Mouse (Mus musculus) MEL (cell line): ENCODE measurements around the gene Gm45623. TPM values are rescaled to one million over a fixed set of nuclear protein-coding genes. Genes with fewer than 3 reads are reported as not detected.

Experiments
- DNase-seq: peaks from one replicate; pipeline ENCODE4 v3.0.0; 2011; ENCODE audit warnings: low read depth, low spot score
- H3K27ac ChIP-seq: 2 replicates; pipeline ENCODE4 v1.5.1; 2012; ENCODE audit warnings: low read depth, mild to moderate bottlenecking, control low read depth, low read length, moderate library complexity; ENCODE audit not compliant: control insufficient read depth
- H3K27me3 ChIP-seq, 2 experiments: fragments of 150-350 bp in 1 of 2; sonication (generic) in 1 of 2; 2 replicates each; pipeline ENCODE4 v1.6.1; 2012; ENCODE audit warnings: low read length in 2 of 2, mild to moderate bottlenecking in 2 of 2, improper control_type of control experiment in 1 of 2, moderate library complexity in 1 of 2; ENCODE audit not compliant: insufficient read depth in 2 of 2, control insufficient read depth in 1 of 2
- H3K36me3 ChIP-seq, 2 experiments: 2 replicates each; pipeline ENCODE4 v1.6.1; 2012 to 2014; ENCODE audit warnings: low read length in 2 of 2, improper control_type of control experiment in 1 of 2, inconsistent platforms in 1 of 2, mild to moderate bottlenecking in 1 of 2; ENCODE audit not compliant: insufficient read depth in 2 of 2, control insufficient read depth in 1 of 2
- H3K4me1 ChIP-seq, 2 experiments: fragments of 150-350 bp in 1 of 2; sonication (generic) in 1 of 2; 2 replicates each; pipeline ENCODE4 v1.6.1; 2012; ENCODE audit warnings: low read length in 2 of 2, improper control_type of control experiment in 1 of 2, mild to moderate bottlenecking in 1 of 2; ENCODE audit not compliant: insufficient read depth in 2 of 2, control insufficient read depth in 1 of 2
- H3K4me3 ChIP-seq, 2 experiments: fragments of 150-350 bp in 1 of 2; sonication (generic) in 1 of 2; 2 replicates each; pipeline ENCODE4 v1.5.1; 2012; ENCODE audit warnings: low read depth in 2 of 2, low read length in 2 of 2, mild to moderate bottlenecking in 2 of 2, moderate library complexity in 2 of 2, control low read depth in 1 of 2, improper control_type of control experiment in 1 of 2; ENCODE audit not compliant: control insufficient read depth in 1 of 2, insufficient read depth in 1 of 2
- H3K79me2 ChIP-seq: 2 replicates; pipeline ENCODE4 v1.6.1; 2012; ENCODE audit warnings: mild to moderate bottlenecking, low read length, moderate library complexity; ENCODE audit not compliant: control insufficient read depth, poor library complexity, insufficient read depth
- H3K9ac ChIP-seq: 2 replicates; pipeline ENCODE4 v1.6.1; 2012; ENCODE audit warnings: low read depth, mild to moderate bottlenecking, control low read depth, low read length, moderate library complexity; ENCODE audit not compliant: control insufficient read depth, poor library complexity, severe bottlenecking
- H3K9me3 ChIP-seq: fragments of 150-350 bp; sonication (generic); replicated peaks from 2 replicates; pipeline ENCODE4 v1.6.1; 2012; ENCODE audit warnings: mild to moderate bottlenecking, low read length, improper control_type of control experiment, moderate library complexity; ENCODE audit not compliant: insufficient read depth
- CHD1 ChIP-seq: IDR thresholded peaks from 2 replicates; pipeline ENCODE4 v1.6.1; 2012; ENCODE audit warnings: low read depth, mild to moderate bottlenecking, inconsistent platforms, low read length, improper control_type of control experiment
- CTCF ChIP-seq, 3 experiments: IDR thresholded peaks in 2 of 3; conservative IDR thresholded peaks in 1 of 3; 2 replicates each; pipeline ENCODE4 v1.5.1; 2011 to 2012; ENCODE audit warnings: low read length in 3 of 3, low read depth in 2 of 3, mild to moderate bottlenecking in 2 of 3, improper control_type of control experiment in 1 of 3, inconsistent platforms in 1 of 3, mixed read lengths in 1 of 3, moderate library complexity in 1 of 3; ENCODE audit not compliant: control insufficient read depth in 1 of 3, insufficient read depth in 1 of 3, poor library complexity in 1 of 3, severe bottlenecking in 1 of 3
- E2F4 ChIP-seq: IDR thresholded peaks from 2 replicates; pipeline ENCODE4 v1.6.1; 2011; ENCODE audit warnings: low read depth, low read length, improper control_type of control experiment, borderline replicate concordance
- ELF1 ChIP-seq: IDR thresholded peaks from 2 replicates; pipeline ENCODE4 v1.6.1; 2014; ENCODE audit warnings: low read depth, mild to moderate bottlenecking, inconsistent platforms, low read length, improper control_type of control experiment, moderate library complexity
- ETS1 ChIP-seq: IDR thresholded peaks from 2 replicates; pipeline ENCODE4 v1.6.1; 2012; ENCODE audit warnings: low read depth, mild to moderate bottlenecking, inconsistent platforms, low read length, improper control_type of control experiment, moderate library complexity
- GABPA ChIP-seq: IDR thresholded peaks from 2 replicates; pipeline ENCODE4 v1.6.1; 2012; ENCODE audit warnings: low read depth, mild to moderate bottlenecking, inconsistent platforms, low read length, improper control_type of control experiment, moderate library complexity
- HCFC1 ChIP-seq: IDR thresholded peaks from 2 replicates; pipeline ENCODE4 v1.6.1; 2012; ENCODE audit warnings: low read depth, mild to moderate bottlenecking, inconsistent platforms, low read length, improper control_type of control experiment, moderate library complexity
- KAT2A ChIP-seq: conservative IDR thresholded peaks from 2 replicates; pipeline ENCODE4 v1.6.1; 2012; ENCODE audit warnings: low read depth, low read length, improper control_type of control experiment, inconsistent platforms
- MYB ChIP-seq: IDR thresholded peaks from 2 replicates; pipeline ENCODE4 v1.6.1; 2011; ENCODE audit warnings: mild to moderate bottlenecking, low read depth, low read length, improper control_type of control experiment
- NELFE ChIP-seq: IDR thresholded peaks from 2 replicates; pipeline ENCODE4 v1.6.1; 2011; ENCODE audit warnings: low read depth, low read length, improper control_type of control experiment
- RAD21 ChIP-seq: IDR thresholded peaks from 2 replicates; pipeline ENCODE4 v1.6.1; 2011; ENCODE audit warnings: mild to moderate bottlenecking, low read depth, low read length, improper control_type of control experiment
- ZC3H11A ChIP-seq: IDR thresholded peaks from 2 replicates; pipeline ENCODE4 v1.6.1; 2012; ENCODE audit warnings: low read depth, mild to moderate bottlenecking, inconsistent platforms, low read length, improper control_type of control experiment
- ZNF384 ChIP-seq: IDR thresholded peaks from 2 replicates; pipeline ENCODE4 v1.6.1; 2012; ENCODE audit warnings: low read depth, mild to moderate bottlenecking, inconsistent platforms, low read length, improper control_type of control experiment
- polyA plus RNA-seq, 2 experiments: library from polyadenylated mRNA; stranded (reverse) in 1 of 2; unstranded in 1 of 2; fragments of >175 nt in 1 of 2; fragments of >200 nt in 1 of 2; gene quantifications; 2 replicates each; pipeline versions ENCODE4 v1.2.1 to v1.2.4; 2012; ENCODE audit warnings: low replicate concordance in 2 of 2, low read depth in 1 of 2; ENCODE audit not compliant: insufficient read length in 2 of 2, insufficient read depth in 1 of 2, missing spikeins in 1 of 2
- total RNA-seq: library from RNA; depleted of rRNA; stranded (reverse); fragments of 300-350 nt; gene quantifications from 2 replicates; pipeline ENCODE4 v1.2.3, GENCODE M21; 2012

Gene Gm45623
- total and polyA plus RNA-seq, 3 experiments: not detected

DNA sequence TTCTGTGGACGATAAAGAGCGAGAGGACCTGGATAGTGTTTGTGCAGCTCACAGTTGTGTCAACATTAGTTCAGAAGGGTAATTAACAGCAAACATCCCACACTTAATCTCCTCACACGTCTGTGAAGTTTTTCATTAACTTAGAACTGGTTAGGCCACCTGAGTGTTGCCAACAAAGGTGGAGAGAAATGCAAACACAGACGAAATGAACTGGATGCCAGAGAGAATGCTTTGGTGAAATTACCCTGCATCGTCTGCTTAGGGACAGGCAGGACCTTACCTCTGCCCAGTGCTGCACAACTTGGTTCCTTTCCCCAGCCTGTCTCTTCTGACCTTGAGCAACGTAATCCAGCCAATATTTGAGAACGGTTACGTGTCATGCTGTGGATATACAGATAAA lies 6.1 kb downstream of the Gm45623 start:
- H3K79me2 ChIP-seq: no peaks in the 10 kb centered on the region
- no peak for DNase-seq
- H3K27ac ChIP-seq: no peak overlapping the region
- H3K4me3 ChIP-seq: no peak overlapping the region
- H3K9ac ChIP-seq: no peak overlapping the region
- no peaks in the 10 kb centered on the region for H3K4me1 ChIP-seq
- no peaks in the 10 kb centered on the region for H3K9me3 ChIP-seq
- no peak for TF ChIP-seq ELF1
- H3K27me3 ChIP-seq: no peaks in the 10 kb centered on the region
- no peaks in the 10 kb centered on the region for H3K36me3 ChIP-seq

DNA sequence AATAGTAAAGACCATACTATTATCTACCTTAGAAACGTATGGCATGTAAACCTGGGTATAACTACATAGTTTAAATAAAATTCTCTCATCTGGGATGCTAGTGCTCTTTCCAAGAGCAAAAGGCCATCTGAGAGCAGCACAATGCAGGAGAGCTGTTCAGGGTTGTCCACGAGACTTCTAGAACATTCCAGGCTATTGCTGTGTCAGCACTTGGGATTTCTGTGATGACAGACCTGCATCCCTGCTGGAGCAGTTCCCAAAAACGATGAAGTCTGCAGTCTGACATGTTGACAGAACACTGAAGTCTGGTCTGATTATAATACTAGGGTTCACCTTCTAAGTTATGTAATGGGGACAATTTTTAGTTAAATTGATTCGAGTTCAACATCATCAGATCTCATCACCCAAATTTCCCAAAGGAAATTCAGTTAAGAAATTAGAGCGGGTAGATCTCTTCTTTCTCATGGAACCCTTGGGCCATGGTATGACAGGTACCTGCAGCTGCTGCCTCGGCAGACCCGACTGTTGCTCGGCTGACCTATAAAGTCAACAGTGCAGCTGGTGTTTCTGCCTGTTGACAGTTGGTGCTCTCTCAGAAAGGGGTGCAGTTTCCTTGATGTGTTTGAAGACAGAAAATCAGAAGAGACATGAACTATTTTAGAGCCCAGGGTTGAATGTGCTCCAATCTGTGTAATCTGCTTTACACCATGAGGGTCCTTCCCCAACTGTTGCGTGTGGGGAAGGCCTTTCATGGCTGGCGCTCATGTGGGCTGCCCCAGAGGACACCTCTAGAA lies 6.7 kb downstream of the Gm45623 start:
- Histone ChIP-seq H3K9ac (no peak overlapping the region), H3K27me3 (no peaks in the 10 kb centered on the region), H3K27ac (no peak overlapping the region), H3K4me1 (no peaks in the 10 kb centered on the region), H3K79me2 (no peaks in the 10 kb centered on the region), H3K36me3 (no peaks in the 10 kb centered on the region)
- DNase-seq: no peak
- TF ChIP-seq CTCF (IDR thresholded peaks at IDR 0.05 in 2 of 3, conservative IDR thresholded peaks at IDR 0.05 in 1 of 3; ENCODE audit: control insufficient read depth in 1 of 3, insufficient read depth in 1 of 3, low read depth in 2 of 3, low read length in 3 of 3, poor library complexity in 1 of 3, severe bottlenecking in 1 of 3) (no peak), GABPA (no peak), ZNF384 (no peak), CHD1 (no peak), MYB (no peak)
- TF ChIP-seq, all 39 proteins: peak for 0
- Histone ChIP-seq H3K4me3 (no peak overlapping the region), H3K9me3 (no peaks in the 10 kb centered on the region)

DNA sequence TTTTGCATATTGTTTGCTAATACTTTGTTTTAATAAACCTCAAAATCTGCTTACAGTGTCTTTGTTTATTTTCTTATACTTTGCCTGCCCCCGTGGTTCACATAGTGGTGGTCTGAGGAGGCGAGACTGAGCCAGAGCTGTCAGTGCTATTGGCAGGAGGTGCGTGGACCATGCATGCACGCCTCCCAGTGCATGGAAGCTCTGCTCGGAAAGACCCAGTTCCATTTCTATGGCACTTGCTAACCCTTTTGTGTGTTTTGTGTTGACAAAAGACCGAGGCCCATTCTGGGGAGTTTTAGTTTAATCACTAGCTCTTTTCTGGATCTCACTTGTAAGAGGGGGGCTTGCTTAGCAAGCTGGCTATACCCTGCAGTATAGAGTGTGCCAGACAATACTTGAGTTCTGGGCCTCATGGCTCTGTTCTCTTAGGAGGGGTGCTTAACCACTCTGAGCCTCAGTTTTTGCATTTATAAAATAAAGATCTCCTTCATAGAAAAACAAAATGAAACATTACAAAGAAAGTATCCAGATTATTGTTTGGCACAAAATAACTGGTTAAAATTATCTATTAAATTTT lies 11.2 kb downstream of the Gm45623 start:
- Histone ChIP-seq H3K79me2 (no peaks in the 10 kb centered on the region), H3K4me3 (no peak overlapping the region), H3K9ac (no peak overlapping the region), H3K27ac (no peak overlapping the region), H3K27me3 (no peaks in the 10 kb centered on the region), H3K9me3 (no peaks in the 10 kb centered on the region), H3K4me1 (no peaks in the 10 kb centered on the region), H3K36me3 (no peaks in the 10 kb centered on the region)
- TF ChIP-seq ETS1: no peak
- TF ChIP-seq E2F4: no peak
- no peak for TF ChIP-seq KAT2A
- no peak for TF ChIP-seq NELFE
- TF ChIP-seq CHD1: no peak
- TF ChIP-seq ELF1: no peak
- no peak for TF ChIP-seq RAD21
- TF ChIP-seq ZC3H11A: no peak
- no peak for TF ChIP-seq HCFC1
- no peak for DNase-seq
